Mouse (Mus musculus) forebrain, embryonic 13.5 days (tissue): ENCODE results near the gene Tmem234. TPM values are rescaled to one million over a fixed set of nuclear protein-coding genes. Genes with fewer than 3 reads are reported as not detected.

Experiments used
- ATAC-seq: fragments of 200-750 bp; cut with Nextera tagmentation; 2 replicates; pipeline ENCODE4 v1.8.0; 2017
- H3K27ac ChIP-seq: fragments of 300-500 bp; sonication (generic); 2 replicates; pipeline ENCODE4 v1.5.1; 2015; ENCODE audit warnings: inconsistent platforms, mild to moderate bottlenecking, moderate library complexity
- H3K27me3 ChIP-seq: fragments of 300-500 bp; sonication (generic); 2 replicates; pipeline ENCODE4 v1.6.1; 2015; ENCODE audit warnings: mild to moderate bottlenecking, inconsistent platforms
- H3K36me3 ChIP-seq: fragments of 300-500 bp; sonication (generic); 2 replicates; pipeline ENCODE4 v1.6.1; 2015; ENCODE audit warnings: mild to moderate bottlenecking, inconsistent platforms; ENCODE audit not compliant: poor library complexity, severe bottlenecking
- H3K4me1 ChIP-seq: fragments of 300-500 bp; sonication (generic); 2 replicates; pipeline ENCODE4 v1.6.1; 2015; ENCODE audit warnings: inconsistent platforms
- H3K4me2 ChIP-seq: fragments of 300-500 bp; sonication (generic); 2 replicates; pipeline ENCODE4 v1.6.1; 2015; ENCODE audit warnings: inconsistent platforms, mild to moderate bottlenecking, moderate library complexity
- H3K4me3 ChIP-seq: fragments of 300-500 bp; sonication (generic); 2 replicates; pipeline ENCODE4 v1.5.1; 2015; ENCODE audit warnings: mild to moderate bottlenecking, inconsistent platforms
- H3K9ac ChIP-seq: fragments of 300-500 bp; sonication (generic); 2 replicates; pipeline ENCODE4 v1.6.1; 2015; ENCODE audit warnings: mild to moderate bottlenecking, inconsistent platforms
- H3K9me3 ChIP-seq: fragments of 300-500 bp; sonication (generic); replicated peaks from 2 replicates; pipeline ENCODE4 v1.6.1; 2016; ENCODE audit warnings: inconsistent platforms
- WGBS: fragments of 180-500 bp; shearing (Covaris S2); methylation state at CpG from one replicate; pipeline ENCODE4 v1.1.7; 2015; 5-methylcytosine and 5-hydroxymethylcytosine counted together
- polyA plus RNA-seq: library from polyadenylated mRNA; unstranded; fragments of >200 nt; fragmentation: Nextera tagmentation; extraction: Ambion mirVana; gene quantifications from 2 replicates; pipeline ENCODE4 v1.2.1, GENCODE M21; 2015

Gene Tmem234
- polyA plus RNA-seq, 1 experiment from 2014 or later = 186 TPM

DNA sequence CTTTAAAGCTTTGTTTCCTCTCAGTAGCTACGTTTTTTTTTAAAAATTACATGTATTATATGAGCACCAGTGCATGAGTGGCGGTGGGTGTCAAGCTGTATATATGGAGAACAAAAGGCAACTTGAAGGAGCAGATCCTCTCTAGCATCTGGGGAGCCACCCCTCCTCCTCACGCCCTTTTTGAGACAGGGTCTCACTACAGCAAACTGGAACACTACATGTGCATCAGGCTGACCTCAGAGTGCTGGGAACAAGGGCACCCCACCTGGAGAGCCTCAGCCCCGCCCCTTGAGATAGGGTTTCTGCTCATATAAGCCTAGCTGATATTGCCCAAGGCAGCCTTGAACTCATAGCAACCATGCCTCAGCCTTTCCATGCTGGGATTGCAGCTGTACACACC, 25.0 kb downstream of the Tmem234 start:
- ATAC-seq = no peak
- H3K9ac ChIP-seq = peak overlapping the region; percentile 83; the same call in 1 of the 2 replicates
- no peaks in the 10 kb centered on the region for H3K9me3 ChIP-seq
- no peak overlapping the region for H3K4me3 ChIP-seq
- H3K4me1 ChIP-seq = peaks cover 44% of the 10 kb centered on the region
- H3K36me3 ChIP-seq = peaks cover 55% of the 10 kb centered on the region
- 45% methylated on average over 4 of the region's 4 CpGs for WGBS
- H3K4me2 ChIP-seq = peak overlapping the region; percentile 82
- no peaks in the 10 kb centered on the region for H3K27me3 ChIP-seq
- H3K27ac ChIP-seq = peak overlapping the region; percentile 93

GRCm38 (mm10) chr4:129626035-129626434, 25.6 kb downstream of the Tmem234 start:
- no peak overlapping the region for H3K27ac ChIP-seq
- 0 out of 2 replicates have a peak overlapping the region, but pooled peaks have one; percentile 1 for H3K4me2 ChIP-seq
- no peak overlapping the region for H3K4me3 ChIP-seq
- H3K4me1 ChIP-seq = peaks cover 46% of the 10 kb centered on the region
- H3K9me3 ChIP-seq = no peaks in the 10 kb centered on the region
- 82% methylated on average over 6 of the region's 6 CpGs for WGBS
- no peaks in the 10 kb centered on the region for H3K27me3 ChIP-seq
- no peak overlapping the region for H3K9ac ChIP-seq
- ATAC-seq = no peak
- peaks cover 56% of the 10 kb centered on the region for H3K36me3 ChIP-seq

- Histone ChIP-seq H3K27me3 (no peaks in the 10 kb centered on the region), H3K4me1 (0 out of 2 replicates have a peak, but pooled peaks cover 14% of the 10 kb centered on the region), H3K4me3 (no peak overlapping the region), H3K4me2 (no peak overlapping the region), H3K9me3 (no peaks in the 10 kb centered on the region), H3K36me3 (peaks cover 100% of the 10 kb centered on the region), H3K9ac (0 out of 2 replicates have a peak overlapping the region, but pooled peaks have one; percentile 0), H3K27ac (no peak overlapping the region)
- 72% methylated on average over 4 of the region's 4 CpGs for WGBS
- no peak for ATAC-seq
These were observed 30.5 kb downstream of the Tmem234 start for GRCm38 (mm10) chr4:129630944-129631343.

DNA sequence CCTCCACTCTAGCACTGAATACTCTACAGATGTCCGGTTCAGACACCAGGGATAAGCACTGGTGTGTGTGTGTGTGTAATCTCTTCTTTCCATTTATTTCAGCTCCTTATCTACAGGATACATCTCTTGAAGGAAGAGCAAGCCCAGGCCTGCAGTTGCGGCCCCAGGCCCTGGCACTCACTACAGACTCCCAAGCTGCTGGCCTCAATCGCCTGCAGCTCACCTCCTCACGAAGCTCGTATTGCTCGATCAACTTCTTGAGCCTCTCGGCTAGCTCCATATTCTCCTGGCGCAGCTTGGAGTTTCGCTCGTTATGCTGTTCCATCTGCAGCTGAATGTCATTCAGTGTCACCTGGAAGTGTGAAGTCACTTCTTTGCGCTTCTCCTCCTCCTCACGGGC, 31.4 kb downstream of the Tmem234 start:
- 87% methylated on average over 12 of the region's 12 CpGs for WGBS
- no peak overlapping the region for H3K27ac ChIP-seq
- H3K4me3 ChIP-seq = no peak overlapping the region
- H3K9ac ChIP-seq = peak overlapping the region; percentile 0; the same call in 1 of the 2 replicates
- ATAC-seq = no peak
- H3K36me3 ChIP-seq = peaks cover 100% of the 10 kb centered on the region
- H3K4me1 ChIP-seq = peaks cover 12% of the 10 kb centered on the region; the same call in 1 of the 2 replicates
- no peaks in the 10 kb centered on the region for H3K9me3 ChIP-seq
- no peaks in the 10 kb centered on the region for H3K27me3 ChIP-seq
- H3K4me2 ChIP-seq = no peak overlapping the region

DNA sequence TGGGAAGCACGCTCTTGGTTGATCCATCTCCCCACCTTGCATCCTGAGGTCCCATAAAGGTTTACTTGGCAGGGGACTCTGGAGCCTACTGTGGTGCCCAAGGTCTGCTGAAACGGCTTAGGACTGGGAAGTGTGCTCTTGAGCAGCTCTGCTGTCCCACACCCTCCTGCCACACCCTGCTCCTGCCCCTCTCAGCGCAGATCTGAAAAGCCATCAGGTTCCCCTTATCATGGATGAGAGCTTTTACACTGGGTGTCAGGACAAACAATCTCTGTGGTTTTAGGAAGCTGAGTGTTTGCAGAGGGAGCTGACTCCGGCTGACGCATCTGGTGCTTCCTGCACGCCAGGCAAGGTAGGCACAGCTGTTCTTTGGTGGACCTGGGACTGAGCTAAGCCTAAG, 33.4 kb downstream of the Tmem234 start:
- Histone ChIP-seq H3K4me1 (peaks cover 27% of the 10 kb centered on the region), H3K4me3 (no peak overlapping the region), H3K4me2 (no peak overlapping the region), H3K9ac (no peak overlapping the region), H3K36me3 (peaks cover 97% of the 10 kb centered on the region), H3K27me3 (no peaks in the 10 kb centered on the region), H3K9me3 (no peaks in the 10 kb centered on the region), H3K27ac (no peak overlapping the region)
- WGBS = 96% methylated on average over 6 of the region's 6 CpGs
- ATAC-seq = no peak

GRCm38 (mm10) chr4:129639221-129639620, 38.8 kb downstream of the Tmem234 start:
- 87% methylated on average over 15 of the region's 15 CpGs for WGBS
- no peaks in the 10 kb centered on the region for H3K9me3 ChIP-seq
- peaks cover 38% of the 10 kb centered on the region for H3K4me1 ChIP-seq
- H3K4me3 ChIP-seq = peak overlapping the region; percentile 75
- H3K27ac ChIP-seq = no peak overlapping the region
- H3K36me3 ChIP-seq = peaks cover 51% of the 10 kb centered on the region
- peak overlapping the region; percentile 96 for H3K4me2 ChIP-seq
- no peaks in the 10 kb centered on the region for H3K27me3 ChIP-seq
- H3K9ac ChIP-seq = peak overlapping the region; percentile 92
- no peak for ATAC-seq

GRCm38 (mm10) chr4:129640101-129640637, 39.7 kb downstream of the Tmem234 start:
- peak overlapping the region; percentile 75 for H3K4me3 ChIP-seq
- H3K4me1 ChIP-seq = peaks cover 38% of the 10 kb centered on the region
- H3K27ac ChIP-seq = peak overlapping the region; percentile 92
- H3K36me3 ChIP-seq = peaks cover 44% of the 10 kb centered on the region
- H3K9ac ChIP-seq = peak overlapping the region; percentile 92
- WGBS = 3% methylated on average over 17 of the region's 17 CpGs
- H3K4me2 ChIP-seq = peak overlapping the region; percentile 96
- H3K27me3 ChIP-seq = no peaks in the 10 kb centered on the region
- no peaks in the 10 kb centered on the region for H3K9me3 ChIP-seq
- 0 out of 2 replicates have a peak, but pooled peaks have one; percentile 30 for ATAC-seq

DNA sequence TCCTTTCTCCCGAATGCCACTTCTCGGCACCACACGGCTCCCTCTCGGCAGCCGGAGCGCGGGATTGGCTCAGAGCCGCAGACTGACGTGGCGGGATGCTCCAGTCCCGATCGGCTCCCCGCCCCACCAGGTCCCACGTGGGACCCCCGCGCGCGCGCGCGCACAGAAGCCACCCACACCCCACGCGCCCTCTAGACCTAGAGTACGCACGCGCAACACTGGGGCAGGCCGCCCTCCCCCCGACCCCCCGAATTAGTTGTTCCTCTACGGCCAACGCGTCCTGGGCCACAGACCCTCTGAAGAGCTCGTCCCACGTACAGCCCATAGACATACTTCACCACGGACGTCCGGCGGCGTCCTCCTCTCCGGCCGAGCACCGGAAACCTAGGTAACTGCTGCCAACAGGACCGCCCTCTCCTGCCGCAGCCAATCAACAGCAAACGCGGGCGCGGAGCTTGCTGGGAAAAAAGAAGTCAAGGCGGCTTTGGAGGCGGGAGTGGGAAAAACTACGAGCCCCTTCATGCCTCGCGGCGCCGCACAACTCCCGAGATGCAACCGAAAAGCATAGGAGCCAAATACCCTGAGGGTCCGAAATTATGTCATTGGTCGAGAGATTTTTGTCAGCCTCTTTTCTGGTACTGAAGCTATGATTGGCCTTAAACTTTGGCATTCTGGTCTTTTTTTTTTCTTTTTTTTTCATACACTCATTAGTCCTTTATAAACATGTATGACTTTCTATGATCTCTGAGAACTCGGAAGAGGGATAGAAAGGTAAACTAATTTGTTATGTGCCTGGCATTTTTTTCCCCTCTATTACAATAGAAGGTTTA, 40.4 kb downstream of the Tmem234 start, which contains the start of gene Txlna:
Txlna (minus strand) TSS at position 428 of the 830 bp plus-strand sequence.
- Histone ChIP-seq H3K9me3 (no peaks in the 10 kb centered on the region), H3K27me3 (no peaks in the 10 kb centered on the region), H3K36me3 (peaks cover 44% of the 10 kb centered on the region), H3K27ac (peak within 1 kb of the TSS; percentile 92), H3K9ac (peak within 1 kb of the TSS; percentile 92), H3K4me3 (peak within 1 kb of the TSS; percentile 75), H3K4me1 (peaks cover 38% of the 10 kb centered on the region), H3K4me2 (peak within 1 kb of the TSS; percentile 96)
- under 1% methylated on average over 60 of the region's 60 CpGs for WGBS
- ATAC-seq = peak; percentile 96

GRCm38 (mm10) chr4:129641756-129642155, 41.3 kb downstream of the Tmem234 start:
- no peaks in the 10 kb centered on the region for H3K27me3 ChIP-seq
- H3K27ac ChIP-seq = no peak overlapping the region
- H3K4me3 ChIP-seq = peak overlapping the region; percentile 75; the same call in 1 of the 2 replicates
- WGBS = 43% methylated on average over 5 of the region's 5 CpGs
- H3K4me2 ChIP-seq = peak overlapping the region; percentile 41
- H3K9ac ChIP-seq = 0 out of 2 replicates have a peak overlapping the region, but pooled peaks have one; percentile 10
- H3K36me3 ChIP-seq = peaks cover 44% of the 10 kb centered on the region
- ATAC-seq = no peak
- no peaks in the 10 kb centered on the region for H3K9me3 ChIP-seq
- peaks cover 38% of the 10 kb centered on the region for H3K4me1 ChIP-seq

GRCm38 (mm10) chr4:129645204-129645603, 44.7 kb downstream of the Tmem234 start:
- peaks cover 9% of the 10 kb centered on the region for H3K4me1 ChIP-seq
- no peak overlapping the region for H3K27ac ChIP-seq
- H3K27me3 ChIP-seq = no peaks in the 10 kb centered on the region
- no peak overlapping the region for H3K4me3 ChIP-seq
- 87% methylated on average over 6 of the region's 6 CpGs for WGBS
- no peaks in the 10 kb centered on the region for H3K9me3 ChIP-seq
- no peak overlapping the region for H3K4me2 ChIP-seq
- ATAC-seq = no peak
- H3K36me3 ChIP-seq = peaks cover 53% of the 10 kb centered on the region
- H3K9ac ChIP-seq = no peak overlapping the region

DNA sequence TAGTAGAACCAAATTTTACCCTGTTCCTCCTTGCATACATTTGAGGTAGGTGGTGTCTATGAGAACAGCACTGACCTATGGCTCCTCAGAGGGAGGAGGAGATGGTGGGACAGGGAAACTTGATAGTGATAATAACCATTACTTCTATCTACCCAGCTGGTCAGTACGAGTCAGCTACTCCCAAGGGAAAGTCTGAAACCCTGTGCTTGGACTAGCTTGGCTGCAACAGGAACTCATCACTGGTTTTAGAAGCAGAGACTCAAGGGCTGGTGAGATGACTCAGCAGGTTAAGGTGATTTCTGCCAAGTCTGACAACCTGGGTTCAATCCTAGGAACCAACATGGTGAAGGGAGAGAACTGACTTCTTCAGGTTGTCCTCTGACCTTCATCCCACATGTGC, 48.2 kb downstream of the Tmem234 start:
- Histone ChIP-seq H3K4me3 (no peak overlapping the region), H3K27me3 (no peaks in the 10 kb centered on the region), H3K36me3 (peaks cover 83% of the 10 kb centered on the region), H3K9ac (no peak overlapping the region), H3K4me1 (no peaks in the 10 kb centered on the region), H3K9me3 (no peaks in the 10 kb centered on the region), H3K27ac (no peak overlapping the region), H3K4me2 (no peak overlapping the region)
- no peak for ATAC-seq
- WGBS = 81% methylated on average over 1 of the region's 1 CpGs

GRCm38 (mm10) chr4:129650359-129650758, 49.9 kb downstream of the Tmem234 start:
- H3K4me2 ChIP-seq = no peak overlapping the region
- no peaks in the 10 kb centered on the region for H3K4me1 ChIP-seq
- no peak overlapping the region for H3K4me3 ChIP-seq
- ATAC-seq = no peak
- H3K9me3 ChIP-seq = no peaks in the 10 kb centered on the region
- WGBS = 94% methylated on average over 8 of the region's 8 CpGs
- no peaks in the 10 kb centered on the region for H3K27me3 ChIP-seq
- H3K27ac ChIP-seq = no peak overlapping the region
- H3K36me3 ChIP-seq = peaks cover 96% of the 10 kb centered on the region
- no peak overlapping the region for H3K9ac ChIP-seq
